Mouse (Mus musculus) heart, adult 2 months (tissue): ENCODE data around the gene Kansl1. TPM values are rescaled to one million over a fixed set of nuclear protein-coding genes. Genes with fewer than 3 reads are reported as not detected.

Source experiments
- DNase-seq, 2 experiments: peaks; one replicate each; pipeline ENCODE4 v3.0.0; 2021
- H3K27ac ChIP-seq: fragments of 200-600 bp; 2 replicates; pipeline ENCODE4 v1.8.1; 2022
- H3K27me3 ChIP-seq: fragments of 200-500 bp; 2 replicates; pipeline ENCODE4 v1.6.1; 2012; ENCODE audit warnings: mild to moderate bottlenecking, low read length, inconsistent platforms, mixed read lengths; ENCODE audit not compliant: control insufficient read depth, insufficient read depth
- H3K36me3 ChIP-seq: fragments of 200-500 bp; 2 replicates; pipeline ENCODE4 v1.6.1; 2012; ENCODE audit warnings: low read length, inconsistent platforms; ENCODE audit not compliant: control insufficient read depth, insufficient read depth
- H3K4me1 ChIP-seq: fragments of 200-500 bp; 2 replicates; pipeline ENCODE4 v1.6.1; 2011; ENCODE audit warnings: low read length; ENCODE audit not compliant: control insufficient read depth, insufficient read depth
- H3K4me3 ChIP-seq: fragments of 200-600 bp; 2 replicates; pipeline ENCODE4 v1.8.1; 2022
- H3K79me2 ChIP-seq: fragments of 200-500 bp; replicated peaks from 2 replicates; pipeline ENCODE4 v1.6.1; 2012; ENCODE audit warnings: mild to moderate bottlenecking, inconsistent platforms, low read length, moderate library complexity, mixed read lengths; ENCODE audit not compliant: control insufficient read depth, insufficient read depth
- H3K9ac ChIP-seq: fragments of 200-500 bp; 2 replicates; pipeline ENCODE4 v1.6.1; 2012; ENCODE audit warnings: low read depth, mild to moderate bottlenecking, control low read depth, inconsistent platforms, low read length, mixed read lengths
- CTCF ChIP-seq: fragments of 200-600 bp; IDR thresholded peaks from 2 replicates; pipeline ENCODE4 v1.8.1; 2022; ENCODE audit warnings: antibody characterized with exemption, mild to moderate bottlenecking, moderate library complexity
- EP300 ChIP-seq: fragments of 200-500 bp; IDR thresholded peaks from 2 replicates; pipeline ENCODE4 v1.6.1; 2011; ENCODE audit warnings: low read depth, low read length, control low read depth; ENCODE audit not compliant: insufficient read depth
- POLR2A ChIP-seq: fragments of 200-500 bp; IDR thresholded peaks from 2 replicates; pipeline ENCODE4 v1.6.1; 2011; ENCODE audit warnings: mild to moderate bottlenecking, low read depth, low read length, control low read depth; ENCODE audit not compliant: insufficient read depth
- WGBS: fragments of 180-500 bp; shearing (Covaris S2); methylation state at CpG from one replicate; pipeline ENCODE4 v1.1.7; 2018; 5-methylcytosine and 5-hydroxymethylcytosine counted together
- intact Hi-C: fragments of 180-260 bp; cut with DNase I; formaldehyde crosslinking; loops from one replicate; pipeline ENCODE4 v1.15.1; 2025
- polyA plus RNA-seq: library from polyadenylated mRNA; depleted of rRNA; stranded (reverse); fragments of >200 nt; gene quantifications from 2 replicates; pipeline ENCODE4 v1.2.3, GENCODE M21; 2012
- total RNA-seq, 2 experiments: library from RNA; stranded (reverse); gene quantifications; 2 replicates each; pipeline ENCODE4 v1.2.3; 2021

Kansl1 gene
- total and polyA plus RNA-seq, 3 experiments, result 26.8 to 30.1 (median 27.1) TPM

DNA sequence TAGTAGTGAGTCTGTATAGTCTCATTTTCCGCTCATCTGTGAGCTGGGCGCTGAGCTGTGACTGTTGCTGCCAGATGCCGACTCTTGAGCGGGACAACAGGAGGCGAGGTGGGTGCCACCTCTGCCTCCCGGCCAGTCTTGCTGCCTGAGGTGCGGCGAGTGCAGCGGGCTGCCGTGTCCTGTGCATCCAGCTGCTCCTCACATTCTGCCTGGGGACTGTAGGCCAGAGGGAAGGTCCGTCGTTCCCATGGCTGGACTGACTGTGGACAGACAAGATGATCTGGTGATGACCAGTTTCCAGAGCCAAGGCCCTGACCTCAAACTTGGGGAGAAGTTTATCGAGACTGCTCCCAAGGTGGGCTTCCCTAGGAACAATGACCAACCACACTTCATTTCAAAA, 133.7 kb downstream of the Kansl1 start:
- 83% methylated on average over 13 of the region's 13 CpGs for WGBS
- TF ChIP-seq CTCF, result no peak
- no peak for TF ChIP-seq POLR2A
- no peak for TF ChIP-seq EP300
- DNase-seq, result no peak
- intact Hi-C loops, result no loop called here
- Histone ChIP-seq H3K4me1 (no peaks in the 10 kb centered on the region; the same call in 1 of the 2 replicates), H3K36me3 (no peaks in the 10 kb centered on the region; the same call in none of the 2 replicates), H3K79me2 (no peaks in the 10 kb centered on the region), H3K27ac (no peak overlapping the region), H3K27me3 (no peaks in the 10 kb centered on the region), H3K4me3 (no peak overlapping the region), H3K9ac (no peak overlapping the region)

DNA sequence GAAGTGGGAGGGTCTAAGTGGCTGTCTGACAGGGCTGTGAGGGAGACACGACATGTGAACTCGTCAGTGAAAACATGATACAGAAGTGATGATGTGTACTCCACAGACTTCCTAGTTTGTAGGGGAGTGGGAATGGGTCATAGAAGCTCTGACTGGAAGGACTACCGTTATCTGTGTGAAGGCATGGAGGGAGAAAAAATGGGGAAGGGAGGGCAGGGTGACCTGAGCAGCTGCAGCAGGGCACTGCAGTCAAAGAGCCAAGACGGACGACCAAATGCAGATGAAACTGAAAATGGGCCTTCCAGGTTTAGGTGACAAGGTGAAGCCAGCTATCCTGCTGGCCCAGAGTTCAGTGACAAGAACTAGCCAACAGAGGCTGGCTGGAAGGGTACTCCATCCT, 134.5 kb downstream of the Kansl1 start:
- no peaks in the 10 kb centered on the region; the same call in none of the 2 replicates for H3K36me3 ChIP-seq
- intact Hi-C loops, result no loop called here
- WGBS, result 35% methylated on average over 5 of the region's 5 CpGs
- no peak for TF ChIP-seq POLR2A
- no peak for TF ChIP-seq EP300
- no peak for TF ChIP-seq CTCF
- no peak for DNase-seq
- no peak overlapping the region for H3K27ac ChIP-seq
- no peak overlapping the region for H3K9ac ChIP-seq
- H3K4me1 ChIP-seq, result no peaks in the 10 kb centered on the region; the same call in 1 of the 2 replicates
- no peaks in the 10 kb centered on the region for H3K27me3 ChIP-seq
- H3K4me3 ChIP-seq, result no peak overlapping the region
- H3K79me2 ChIP-seq, result no peaks in the 10 kb centered on the region

DNA sequence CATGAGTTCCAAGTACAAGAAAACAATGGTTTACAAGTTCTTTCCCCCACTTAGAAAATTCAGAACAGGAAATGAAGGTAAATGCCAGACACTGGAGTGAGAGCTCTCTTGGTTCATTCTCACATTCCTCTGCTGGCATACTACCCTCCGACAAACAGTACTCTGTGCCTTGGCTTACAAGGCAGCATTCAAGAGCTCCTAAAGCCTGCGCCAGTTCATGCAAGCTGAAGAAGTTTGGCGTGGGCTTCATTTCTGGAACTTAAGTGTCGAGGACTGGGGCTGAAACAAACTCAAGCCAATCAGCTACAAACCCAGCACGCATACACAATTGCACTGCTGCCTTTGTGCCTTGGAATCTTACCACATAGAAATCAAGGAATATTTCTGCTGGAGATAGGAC, 136.6 kb downstream of the Kansl1 start:
- no peaks in the 10 kb centered on the region for H3K79me2 ChIP-seq
- DNase-seq, result peak in 1 of 2 experiments; percentile 15
- no peaks in the 10 kb centered on the region for H3K27me3 ChIP-seq
- no peak overlapping the region for H3K4me3 ChIP-seq
- no peak overlapping the region for H3K27ac ChIP-seq
- no peaks in the 10 kb centered on the region; the same call in none of the 2 replicates for H3K36me3 ChIP-seq
- H3K9ac ChIP-seq, result no peak overlapping the region
- H3K4me1 ChIP-seq, result no peaks in the 10 kb centered on the region; the same call in 1 of the 2 replicates
- TF ChIP-seq CTCF, result no peak
- no peak for TF ChIP-seq EP300
- no peak for TF ChIP-seq POLR2A
- intact Hi-C loops, result no loop called here
- WGBS, result 56% methylated on average over 5 of the region's 5 CpGs

DNA sequence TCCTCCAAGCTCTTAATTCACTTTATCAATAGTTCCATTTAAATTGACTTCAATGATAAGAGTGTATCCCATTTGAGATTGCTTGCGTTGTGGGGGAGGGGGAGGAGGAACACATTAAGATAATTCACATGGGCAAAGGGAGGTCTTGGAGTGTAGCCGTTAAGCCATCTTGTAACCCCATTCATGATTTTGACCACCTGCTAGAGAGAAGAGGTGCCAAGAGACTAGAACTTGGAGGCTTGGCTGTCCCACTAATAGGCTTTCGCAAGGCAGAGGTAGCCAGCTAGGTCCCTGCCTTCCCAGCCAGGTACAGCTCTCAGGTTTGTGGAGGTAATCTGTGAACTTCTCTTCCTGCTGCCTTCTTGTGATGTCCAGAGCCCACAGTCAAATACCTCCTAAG, 137.5 kb downstream of the Kansl1 start:
- H3K9ac ChIP-seq, result no peak overlapping the region
- TF ChIP-seq EP300 (no peak), POLR2A (no peak), CTCF (no peak)
- no peaks in the 10 kb centered on the region; the same call in 1 of the 2 replicates for H3K4me1 ChIP-seq
- intact Hi-C loops, result no loop called here
- H3K79me2 ChIP-seq, result no peaks in the 10 kb centered on the region
- WGBS, result 79% methylated on average over 3 of the region's 3 CpGs
- peak in 1 of 2 experiments; percentile 12 for DNase-seq
- no peaks in the 10 kb centered on the region for H3K27me3 ChIP-seq
- H3K36me3 ChIP-seq, result no peaks in the 10 kb centered on the region; the same call in none of the 2 replicates
- no peak overlapping the region for H3K27ac ChIP-seq
- H3K4me3 ChIP-seq, result no peak overlapping the region

DNA sequence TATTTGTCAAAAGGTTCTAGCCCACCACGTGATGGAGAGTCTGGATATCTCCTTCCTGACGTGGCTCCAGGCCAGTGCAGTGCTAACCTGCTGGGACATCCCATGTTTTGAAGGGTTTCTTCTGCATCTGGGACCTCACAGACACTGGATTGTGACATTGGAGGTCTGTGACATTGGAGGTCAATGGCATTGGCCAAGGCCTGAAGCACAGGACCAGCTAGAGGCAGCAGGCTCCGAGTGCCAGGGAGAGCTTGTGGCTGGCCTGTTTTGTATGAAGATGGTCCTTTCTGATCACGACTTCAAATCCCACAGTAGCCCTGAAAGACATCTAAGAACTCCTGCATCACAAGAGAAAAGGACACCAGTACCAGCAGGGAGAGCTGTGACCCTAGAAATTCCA, 138.5 kb downstream of the Kansl1 start:
- Histone ChIP-seq H3K4me1 (no peaks in the 10 kb centered on the region; the same call in 1 of the 2 replicates), H3K79me2 (no peaks in the 10 kb centered on the region), H3K9ac (no peak overlapping the region), H3K27ac (no peak overlapping the region), H3K4me3 (no peak overlapping the region), H3K36me3 (no peaks in the 10 kb centered on the region; the same call in 1 of the 2 replicates), H3K27me3 (no peaks in the 10 kb centered on the region)
- 69% methylated on average over 4 of the region's 4 CpGs for WGBS
- intact Hi-C loops, result no loop called here
- TF ChIP-seq POLR2A, result no peak
- TF ChIP-seq CTCF, result no peak
- no peak for TF ChIP-seq EP300
- peak in 1 of 2 experiments; percentile 16 for DNase-seq

DNA sequence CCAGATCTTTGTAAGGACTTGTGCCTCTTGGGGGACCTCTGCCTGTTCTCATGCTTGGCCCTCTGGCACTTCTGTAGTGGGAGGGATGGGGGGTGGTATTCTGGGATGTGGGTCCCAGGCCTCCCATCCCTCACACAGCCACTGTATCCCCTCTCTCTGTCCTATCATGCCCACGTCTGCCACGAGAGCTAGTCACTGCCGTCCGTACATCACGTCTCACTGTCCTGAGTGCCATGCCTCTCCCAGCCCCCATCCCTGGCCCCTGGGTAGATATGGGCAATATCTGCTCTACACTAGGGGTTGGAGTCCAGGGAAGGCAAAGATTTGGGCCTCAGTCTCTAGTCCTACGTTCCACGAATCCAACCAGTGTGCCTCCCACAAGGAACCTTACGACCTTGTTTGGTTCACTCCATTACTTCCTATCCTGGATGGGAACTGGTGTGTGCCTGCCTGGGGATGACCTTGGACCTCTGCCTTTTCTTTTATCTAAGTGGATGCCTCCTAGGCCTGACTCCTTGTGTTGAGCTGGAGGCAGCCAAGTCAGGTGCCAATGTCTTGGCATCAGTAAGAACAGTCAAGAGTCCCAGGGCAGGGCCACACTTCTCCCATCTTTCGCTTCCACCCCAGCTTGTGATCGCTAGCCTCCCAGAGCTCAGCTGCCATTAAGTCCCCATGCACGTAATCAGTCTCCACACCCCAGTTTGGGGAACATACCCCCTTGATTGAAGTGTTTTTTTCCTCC, 139.3 kb downstream of the Kansl1 start:
- no peak overlapping the region for H3K4me3 ChIP-seq
- H3K36me3 ChIP-seq, result no peaks in the 10 kb centered on the region; the same call in 1 of the 2 replicates
- DNase-seq, result peak in 1 of 2 experiments; percentile 11
- no peak overlapping the region for H3K9ac ChIP-seq
- no peak overlapping the region for H3K27ac ChIP-seq
- TF ChIP-seq POLR2A, result no peak
- no peak for TF ChIP-seq CTCF
- no peak for TF ChIP-seq EP300
- H3K79me2 ChIP-seq, result no peaks in the 10 kb centered on the region
- no peaks in the 10 kb centered on the region for H3K27me3 ChIP-seq
- intact Hi-C loops, result no loop called here
- WGBS, result 80% methylated on average over 11 of the region's 11 CpGs
- no peaks in the 10 kb centered on the region; the same call in 1 of the 2 replicates for H3K4me1 ChIP-seq
